Mouse (Mus musculus): ENCODE results near the gene Slc1a4. TPM values are rescaled to one million over a fixed set of nuclear protein-coding genes. Genes with fewer than 3 reads are reported as not detected.

Slc1a4 gene
- 1.4 TPM for polyA plus RNA-seq (2014; fragmentation: Illumina TruSeq; extraction: RNeasy Lipid Tissue Mini Kit (QIAGEN cat#74804); ENCODE audit: low read depth, low replicate concordance)

DNA sequence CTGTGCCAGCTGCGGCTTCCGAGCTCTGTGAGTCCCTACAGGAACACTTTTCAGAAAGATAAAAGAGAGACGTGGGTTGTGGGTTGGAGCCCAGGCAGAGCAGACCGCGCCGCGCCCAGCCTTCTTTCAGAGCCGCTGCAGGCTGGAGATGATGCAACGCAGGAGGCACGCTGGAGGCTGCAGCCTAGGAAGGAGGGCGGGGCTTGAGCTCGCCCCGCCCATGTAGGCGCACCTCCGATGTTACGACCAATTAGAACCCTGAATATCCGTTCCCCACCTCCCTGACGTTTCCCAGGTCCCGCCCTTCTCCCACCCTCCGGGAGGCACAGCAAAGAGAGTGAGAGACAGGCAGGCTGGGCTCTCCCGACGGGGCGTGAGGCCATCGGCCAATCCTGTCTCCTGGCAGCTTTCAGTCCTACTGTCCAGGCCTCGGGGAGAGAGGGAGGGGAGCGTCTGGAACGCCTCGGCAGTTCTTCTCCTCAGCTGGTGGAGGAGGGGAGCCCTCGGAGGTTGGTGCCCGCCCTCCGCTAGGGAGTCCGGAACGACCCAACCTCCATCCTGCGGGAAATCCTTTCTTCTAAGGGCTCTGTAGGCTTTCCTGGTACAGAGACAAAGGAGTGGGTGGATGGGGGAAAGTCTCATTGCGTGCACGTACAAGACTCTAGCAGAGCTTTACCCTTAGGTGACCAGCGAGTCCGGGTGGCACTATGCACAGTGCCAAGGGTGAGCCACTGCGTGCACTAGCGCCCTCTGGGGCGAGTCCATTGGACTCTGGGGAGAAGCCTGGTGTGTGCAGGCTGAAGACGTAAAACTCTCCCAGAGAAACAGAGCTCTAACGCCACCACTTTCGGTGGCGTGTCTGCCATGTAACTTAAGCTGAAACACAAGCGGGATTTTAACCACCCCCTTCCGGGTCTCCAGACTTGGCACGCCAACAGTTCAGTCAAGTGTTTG, at the start of gene Slc1a4:
Slc1a4 (minus strand) TSS at position 153 of the 954 bp plus-strand sequence.

Other genes starting within 250 kb of the Slc1a4 start
- 139 TPM for gene Actr2, start 219.8 kb downstream of the Slc1a4 start, polyA plus RNA-seq (2014; fragmentation: Illumina TruSeq; extraction: RNeasy Lipid Tissue Mini Kit (QIAGEN cat#74804); ENCODE audit: low read depth, low replicate concordance)
- 292 TPM for gene Rab1a, start 131.3 kb downstream of the Slc1a4 start, polyA plus RNA-seq (2014; fragmentation: Illumina TruSeq; extraction: RNeasy Lipid Tissue Mini Kit (QIAGEN cat#74804); ENCODE audit: low read depth, low replicate concordance)
- 8.1 TPM for gene Cep68, start 83.3 kb downstream of the Slc1a4 start, polyA plus RNA-seq (2014; fragmentation: Illumina TruSeq; extraction: RNeasy Lipid Tissue Mini Kit (QIAGEN cat#74804); ENCODE audit: low read depth, low replicate concordance)
- gene Sertad2, start 210.5 kb upstream of the Slc1a4 start, polyA plus RNA-seq (2014; fragmentation: Illumina TruSeq; extraction: RNeasy Lipid Tissue Mini Kit (QIAGEN cat#74804); ENCODE audit: low read depth, low replicate concordance), result 8.9 TPM

Data from liver, adult 10 weeks (tissue).